Mouse (Mus musculus) kidney, embryonic 14.5 days (tissue): ENCODE data around the gene Atf7ip. TPM values are rescaled to one million over a fixed set of nuclear protein-coding genes. Genes with fewer than 3 reads are reported as not detected.

Experiments used
- ATAC-seq: fragments of 200-750 bp; cut with Nextera tagmentation; 2 replicates; pipeline ENCODE4 v1.8.0; 2017; ENCODE audit warnings: moderate number of reproducible peaks, mild to moderate bottlenecking, moderate TSS enrichment, moderate library complexity; ENCODE audit not compliant: low FRiP score, low TSS enrichment
- H3K27ac ChIP-seq: fragments of 300-500 bp; sonication (generic); 2 replicates; pipeline ENCODE4 v1.5.1; 2014; ENCODE audit warnings: low read depth, mild to moderate bottlenecking, low read length, moderate library complexity, mixed read lengths
- H3K27me3 ChIP-seq: fragments of 300-500 bp; sonication (generic); 2 replicates; pipeline ENCODE4 v1.6.1; 2014; ENCODE audit warnings: mild to moderate bottlenecking, low read length; ENCODE audit not compliant: control insufficient read depth, insufficient read depth
- H3K36me3 ChIP-seq: fragments of 300-500 bp; sonication (generic); 2 replicates; pipeline ENCODE4 v1.6.1; 2014; ENCODE audit warnings: low read length, mixed read lengths; ENCODE audit not compliant: control insufficient read depth, insufficient read depth
- H3K4me1 ChIP-seq: fragments of 300-500 bp; sonication (generic); 2 replicates; pipeline ENCODE4 v1.6.1; 2014; ENCODE audit warnings: low read length, mixed read lengths; ENCODE audit not compliant: control insufficient read depth, insufficient read depth
- H3K4me2 ChIP-seq: fragments of 300-500 bp; sonication (generic); replicated peaks from 2 replicates; pipeline ENCODE4 v1.6.1; 2014; ENCODE audit warnings: low read depth, mild to moderate bottlenecking, low read length
- H3K4me3 ChIP-seq: fragments of 300-500 bp; sonication (generic); 2 replicates; pipeline ENCODE4 v1.5.1; 2014; ENCODE audit warnings: mild to moderate bottlenecking, low read length
- H3K9ac ChIP-seq: fragments of 300-500 bp; sonication (generic); 2 replicates; pipeline ENCODE4 v1.6.1; 2014; ENCODE audit warnings: low read depth, mild to moderate bottlenecking, low read length, moderate library complexity
- H3K9me3 ChIP-seq: fragments of 300-500 bp; sonication (generic); 2 replicates; pipeline ENCODE4 v1.6.1; 2016; ENCODE audit warnings: low read length; ENCODE audit not compliant: control insufficient read depth
- WGBS: fragments of 180-500 bp; shearing (Covaris S2); extraction: QIAGEN DNeasy Blood & Tissue Kit; methylation state at CpG from one replicate; pipeline ENCODE4 v1.1.7; 2014; 5-methylcytosine and 5-hydroxymethylcytosine counted together
- polyA plus RNA-seq: library from polyadenylated mRNA; unstranded; fragments of >200 nt; fragmentation: Nextera tagmentation; extraction: Ambion mirVana; gene quantifications from 2 replicates; pipeline ENCODE4 v1.2.1, GENCODE M21; 2014

Gene Atf7ip
- polyA plus RNA-seq, 1 experiment from 2014 or later: 54.2 TPM

GRCm38 (mm10) chr6:136631519-136631918 lies 125.6 kb downstream of the Atf7ip start:
- H3K9me3 ChIP-seq: no peaks in the 10 kb centered on the region
- peak; percentile 29; the same call in 1 of the 2 replicates for ATAC-seq
- H3K27ac ChIP-seq: no peak overlapping the region
- no peaks in the 10 kb centered on the region for H3K27me3 ChIP-seq
- WGBS: 72% methylated on average over 8 of the region's 8 CpGs
- no peaks in the 10 kb centered on the region for H3K36me3 ChIP-seq
- H3K4me2 ChIP-seq: no peak overlapping the region
- H3K4me1 ChIP-seq: 0 out of 2 replicates have a peak, but pooled peaks cover 3% of the 10 kb centered on the region
- H3K9ac ChIP-seq: no peak overlapping the region
- no peak overlapping the region for H3K4me3 ChIP-seq

- H3K27ac ChIP-seq: no peak overlapping the region
- peak; percentile 82 for ATAC-seq
These were observed 126.1 kb downstream of the Atf7ip start for GRCm38 (mm10) chr6:136631945-136632534.

GRCm38 (mm10) chr6:136633154-136633553 lies 127.2 kb downstream of the Atf7ip start:
- Histone ChIP-seq H3K27ac (no peak overlapping the region), H3K36me3 (no peaks in the 10 kb centered on the region), H3K9me3 (no peaks in the 10 kb centered on the region), H3K4me3 (no peak overlapping the region), H3K4me2 (no peak overlapping the region), H3K4me1 (no peaks in the 10 kb centered on the region), H3K27me3 (no peaks in the 10 kb centered on the region), H3K9ac (no peak overlapping the region)
- WGBS: 81% methylated on average over 3 of the region's 3 CpGs
- ATAC-seq: no peak

More at GRCm38 (mm10) chr6:136631945-136632534, 126.1 kb downstream of the Atf7ip start:
- 44% methylated on average over 13 of the region's 13 CpGs for WGBS
- Histone ChIP-seq H3K4me2 (no peak overlapping the region), H3K9ac (no peak overlapping the region), H3K36me3 (no peaks in the 10 kb centered on the region), H3K27me3 (no peaks in the 10 kb centered on the region), H3K4me3 (no peak overlapping the region), H3K9me3 (no peaks in the 10 kb centered on the region), H3K4me1 (0 out of 2 replicates have a peak, but pooled peaks cover 3% of the 10 kb centered on the region)

- Histone ChIP-seq H3K4me1 (no peaks in the 10 kb centered on the region), H3K9ac (no peak overlapping the region), H3K36me3 (no peaks in the 10 kb centered on the region), H3K9me3 (no peaks in the 10 kb centered on the region), H3K27ac (no peak overlapping the region), H3K4me2 (no peak overlapping the region), H3K4me3 (no peak overlapping the region), H3K27me3 (no peaks in the 10 kb centered on the region)
- 64% methylated on average over 6 of the region's 6 CpGs for WGBS
- no peak for ATAC-seq
These were observed 127.8 kb downstream of the Atf7ip start for GRCm38 (mm10) chr6:136633719-136634118.

- no peaks in the 10 kb centered on the region for H3K4me1 ChIP-seq
- 75% methylated on average over 3 of the region's 3 CpGs for WGBS
- no peak overlapping the region for H3K9ac ChIP-seq
- H3K4me2 ChIP-seq: no peak overlapping the region
- no peak overlapping the region for H3K27ac ChIP-seq
- no peak overlapping the region for H3K4me3 ChIP-seq
- H3K9me3 ChIP-seq: no peaks in the 10 kb centered on the region
- H3K27me3 ChIP-seq: no peaks in the 10 kb centered on the region
- no peaks in the 10 kb centered on the region for H3K36me3 ChIP-seq
- no peak for ATAC-seq
These were observed 129.0 kb downstream of the Atf7ip start for GRCm38 (mm10) chr6:136634982-136635381.

- Histone ChIP-seq H3K27me3 (no peaks in the 10 kb centered on the region), H3K4me2 (no peak overlapping the region), H3K36me3 (no peaks in the 10 kb centered on the region), H3K4me3 (no peak overlapping the region), H3K9me3 (peaks cover 5% of the 10 kb centered on the region; the same call in 1 of the 2 replicates), H3K9ac (no peak overlapping the region), H3K27ac (no peak overlapping the region), H3K4me1 (no peaks in the 10 kb centered on the region)
- 91% methylated on average over 2 of the region's 2 CpGs for WGBS
- ATAC-seq: no peak
These were observed 138.2 kb downstream of the Atf7ip start for GRCm38 (mm10) chr6:136644171-136644570.

- Histone ChIP-seq H3K9ac (no peak overlapping the region), H3K4me1 (no peaks in the 10 kb centered on the region), H3K36me3 (no peaks in the 10 kb centered on the region), H3K9me3 (peaks cover 5% of the 10 kb centered on the region; the same call in 1 of the 2 replicates), H3K4me2 (peak overlapping the region; percentile 15; the same call in 1 of the 2 replicates), H3K4me3 (no peak overlapping the region), H3K27me3 (no peaks in the 10 kb centered on the region), H3K27ac (no peak overlapping the region)
- WGBS: 27% methylated on average over 9 of the region's 9 CpGs
- ATAC-seq: peak; percentile 55; the same call in 1 of the 2 replicates
These were observed 139.8 kb downstream of the Atf7ip start for GRCm38 (mm10) chr6:136645754-136646153.

- H3K4me2 ChIP-seq: peak overlapping the region; percentile 15; the same call in 1 of the 2 replicates
- H3K27me3 ChIP-seq: no peaks in the 10 kb centered on the region
- H3K4me3 ChIP-seq: no peak overlapping the region
- 24% methylated on average over 6 of the region's 6 CpGs for WGBS
- ATAC-seq: peak; percentile 47; the same call in 1 of the 2 replicates
- peaks cover 5% of the 10 kb centered on the region; the same call in 1 of the 2 replicates for H3K9me3 ChIP-seq
- H3K4me1 ChIP-seq: no peaks in the 10 kb centered on the region
- H3K9ac ChIP-seq: no peak overlapping the region
- no peaks in the 10 kb centered on the region for H3K36me3 ChIP-seq
- no peak overlapping the region for H3K27ac ChIP-seq
These were observed 140.2 kb downstream of the Atf7ip start for GRCm38 (mm10) chr6:136646207-136646606.

- no peak overlapping the region for H3K4me3 ChIP-seq
- H3K4me1 ChIP-seq: no peaks in the 10 kb centered on the region
- no peaks in the 10 kb centered on the region for H3K36me3 ChIP-seq
- no peaks in the 10 kb centered on the region for H3K27me3 ChIP-seq
- no peak overlapping the region for H3K27ac ChIP-seq
- 67% methylated on average over 10 of the region's 10 CpGs for WGBS
- no peak overlapping the region for H3K4me2 ChIP-seq
- H3K9ac ChIP-seq: no peak overlapping the region
- ATAC-seq: no peak
- peaks cover 5% of the 10 kb centered on the region; the same call in 1 of the 2 replicates for H3K9me3 ChIP-seq
These were observed 141.5 kb downstream of the Atf7ip start for GRCm38 (mm10) chr6:136647455-136647861.
